ENCODE assay signal across 6 mouse cellular contexts in genomic region chr12:17549421-17549820, GRCm38 (mm10). TPM values are rescaled to one million over a fixed set of nuclear protein-coding genes. Genes with fewer than 3 reads are reported as not detected.
A peak's percentile ranks its signal among the peaks of the same experiment; 100 is the strongest.
DNase-seq lines count a peak whose midpoint lies in the region; ATAC-seq and TF ChIP-seq lines count a peak whose summit lies in the region.
"Not testable (repeated sequence)": the region's sequence is repeated elsewhere in the genome, so short reads cannot be mapped to it uniquely, and the experiment has no call there.

No protein-coding gene starts in this region.

- TF ChIP-seq CTCF in CH12.LX (conservative IDR thresholded peaks at IDR 0.05 in 1 of 2, IDR thresholded peaks at IDR 0.05 in 1 of 2; ENCODE audit: low read depth in 2 of 2, low read length in 2 of 2); Patski (IDR thresholded peaks at IDR 0.05): not testable (repeated sequence)

- POLR2A ChIA-PET in Patski (lab: Charles Lee): interaction anchor here (0.6 kb wide), 2 partner anchors 105 to 114 kb away, joined by 3 to 9 read pairs; no protein-coding TSS in a partner anchor

- H3K36me3 ChIP-seq in CH12.LX (replicated peaks in 1 of 2; ENCODE audit: control insufficient read depth in 1 of 2, insufficient read depth in 1 of 2, low read length in 1 of 2): peaks cover 46 to 58% of the 10 kb centered on the region in 2 experiments
- peaks cover 53% of the 10 kb centered on the region for H3K36me3 ChIP-seq in megakaryocyte, embryonic 14.5 days (replicated peaks; ENCODE audit: low read length)

- not testable (repeated sequence) for H3K9me3 ChIP-seq in CH12.LX (replicated peaks; ENCODE audit: low read length); megakaryocyte, embryonic 14.5 days

- in situ Hi-C loops in CH12.LX (cut with MboI; ENCODE audit: low pct_ligation_motif_present, low pct_unique_long_range_greater_than_20kb, low sequenced_read_pairs): not testable (repeated sequence)
- in situ Hi-C loops in Patski (cut with MboI; ENCODE audit: low pct_unique_long_range_greater_than_20kb): loop anchor here (5.0 kb wide), 1 partner anchor 177 kb away; no protein-coding TSS in a partner anchor

- peak overlapping the region; percentile 18; the same call in 1 of the 2 replicates for H3K27ac ChIP-seq in CH12.LX (ENCODE audit: insufficient read depth, low read depth)

- H3K4me3 ChIP-seq in CH12.LX (replicated peaks in 1 of 3; ENCODE audit: low read depth in 2 of 3, low read length in 2 of 3, poor library complexity in 1 of 3): peak overlapping the region in 1 of 3 experiments; percentile 20
- H3K4me3 ChIP-seq in megakaryocyte, embryonic 14.5 days (replicated peaks): peak overlapping the region; percentile 62

- H3K4me2 ChIP-seq in CH12.LX (ENCODE audit: insufficient read depth, low read depth, poor library complexity, severe bottlenecking): not testable (repeated sequence)

- DNase-seq in 3T3-L1 (ENCODE audit: low read depth, low spot score): peak; percentile 51
- not testable (repeated sequence) for DNase-seq in CH12.LX (ENCODE audit: extremely low read depth)
- peak; percentile 39 for DNase-seq in Patski (ENCODE audit: low read depth, low spot score)
- peak; percentile 1 for DNase-seq in cerebellum, adult 9-10 months
- peak; percentile 43 for DNase-seq in gastrocnemius, adult 18-20 months (ENCODE audit: low spot score)

- not testable (repeated sequence) for H3K9ac ChIP-seq in CH12.LX (ENCODE audit: insufficient read depth, low read depth)

- CTCF ChIA-PET in Patski (lab: Charles Lee): not testable (repeated sequence)

- not testable (repeated sequence) for TF ChIP-seq RAD21 in CH12.LX (IDR thresholded peaks at IDR 0.05; ENCODE audit: low read depth, low read length)

- peak; percentile 12 for ATAC-seq in Patski

- peaks cover 38% of the 10 kb centered on the region for H3K79me2 ChIP-seq in CH12.LX (replicated peaks; ENCODE audit: control insufficient read depth, extremely low read depth, insufficient read depth, poor library complexity, severe bottlenecking)

- H3K4me1 ChIP-seq in CH12.LX (ENCODE audit: control insufficient read depth in 1 of 2, insufficient read depth in 2 of 2): peaks cover 18 to 67% of the 10 kb centered on the region in 2 experiments
- H3K4me1 ChIP-seq in megakaryocyte, embryonic 14.5 days: peaks cover 46% of the 10 kb centered on the region

- not testable (repeated sequence) for H3K27me3 ChIP-seq in CH12.LX (replicated peaks); Patski; megakaryocyte, embryonic 14.5 days (replicated peaks)

- not testable (repeated sequence) for TF ChIP-seq POLR2A in CH12.LX (IDR thresholded peaks at IDR 0.05; ENCODE audit: low read depth, low read length)

- TF ChIP-seq EP300 in CH12.LX (IDR thresholded peaks at IDR 0.05; ENCODE audit: low read length): not testable (repeated sequence)

- dilution Hi-C loops in CH12.LX (cut with MboI; ENCODE audit: extremely low pct_ligation_motif_present, extremely low pct_unique_long_range_greater_than_20kb, low sequenced_read_pairs): not testable (repeated sequence)

RNA-seq across cellular contexts. Expression of gene Odc1, which starts 4.8 kb away (rescaled TPM):
- total RNA-seq in CH12.LX (2012; rRNA removed) (1,757 and 1,839 TPM in 2 replicates), CH12.LX (2014; rRNA removed) (2,455 and 2,545 TPM in 2 replicates)
- polyA plus RNA-seq in CH12.LX (2012; ENCODE audit: insufficient read length, low read depth) (2,544 and 2,567 TPM in 2 replicates), Patski (2021) (541 TPM)
- 100 to 1,000 TPM; 113 to 121 TPM for total RNA-seq in gastrocnemius, adult 18-20 months (2021)
- 22.6 and 40.7 TPM in 2 replicates for polyA plus RNA-seq in megakaryocyte, embryonic 14.5 days (2012; ENCODE audit: insufficient read depth, low replicate concordance)

Comparison
In these comparisons a context has a peak if more than half of its experiments do, and no peak if none do; other contexts are left out.
1. RNA of gene Odc1, which starts 4.8 kb away (polyA plus RNA-seq): 2,544 to 2,567 TPM in CH12.LX and 541 TPM in Patski (single experiment); 22.6 to 40.7 TPM in megakaryocyte, embryonic 14.5 days; every median in the first group is over 10 times any median in the second.